12 mouse cellular contexts compared by ENCODE assay signal in genomic region chr10:125108986-125109385, GRCm38 (mm10).
DNase-seq lines count a peak whose midpoint lies in the region; ATAC-seq lines count a peak whose summit lies in the region.
"Had no signal": no experiment of that assay in that cellular context is flagged by ENCODE, and none has a peak within 500 bp of the region (broad histone marks: within the 10 kb centered on the region; RNA-seq: fewer than 3 reads in every experiment).

No protein-coding gene starts in this region.

- no peak for ATAC-seq in inflammation-experienced regulatory T-cells, adult 6 months
- ATAC-seq: hindbrain, postnatal 0 days had no signal

- DNase-seq in frontal cortex, postnatal 36 days (ENCODE audit: low spot score in 2 of 2): peak; percentile 13 to 24
- no peak for DNase-seq in frontal cortex, postnatal 25 days (ENCODE audit: low spot score in 2 of 2)
- peak; percentile 9 to 20 for DNase-seq in left cerebral cortex, adult 18-20 months (ENCODE audit: low spot score in 2 of 2)
- no peak for DNase-seq in left cerebral cortex, postnatal 4 days
- DNase-seq in adrenal gland, postnatal 10 days: peak; percentile 18
- peak; percentile 25 to 64 for DNase-seq in left cerebral cortex, postnatal 25 days (ENCODE audit: low spot score in 2 of 2)
- no peak for DNase-seq in lung, postnatal 25 days (ENCODE audit: low spot score)
- DNase-seq: B cell, adult 2 months; cerebellum, postnatal 10 days; kidney, adult 8-10 months had no signal

- intact Hi-C loops in left cerebral cortex, postnatal 4 days (cut with DNase I): no loop called here
- intact Hi-C loops in left cerebral cortex, postnatal 25 days (cut with DNase I): no loop called here

Comparison
In these comparisons a context has a peak if more than half of its experiments do, and no peak if none do; other contexts are left out.
1. DNase-seq: peak in frontal cortex, postnatal 36 days (2 of 2), left cerebral cortex, adult 18-20 months (2 of 2), adrenal gland, postnatal 10 days (single experiment) and left cerebral cortex, postnatal 25 days (2 of 2); none in frontal cortex, postnatal 25 days (0 of 2), left cerebral cortex, postnatal 4 days (single experiment) and lung, postnatal 25 days (single experiment).